Mouse (Mus musculus): Measurements from ENCODE around the gene Gopc.
"Not testable (repeated sequence)": the region's sequence is repeated elsewhere in the genome, so short reads cannot be mapped to it uniquely, and the experiment has no call there.

Gene Gopc

DNA sequence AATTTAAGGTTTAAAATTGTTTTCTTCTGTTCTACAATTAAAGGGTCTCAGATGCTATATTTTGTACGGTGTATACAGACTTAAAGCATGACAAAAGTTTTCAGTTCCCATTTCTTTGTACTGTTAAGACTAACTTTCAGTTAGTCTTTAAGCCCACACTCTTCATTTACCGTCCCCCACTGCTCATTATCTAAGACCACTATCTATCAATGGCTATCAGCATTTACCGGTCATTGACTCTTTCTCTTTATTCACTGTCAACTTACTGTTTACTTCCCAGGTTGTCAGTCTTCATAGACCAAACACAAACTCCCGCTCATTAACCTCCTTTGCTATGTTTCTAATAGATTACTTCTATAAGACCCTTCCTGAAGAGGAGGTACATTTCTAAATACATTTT is 5.3 kb upstream of the Gopc start:
- no peak for DNase-seq (ENCODE audit: low read depth)

- no peak for DNase-seq (ENCODE audit: low read depth)
These were observed 3.1 kb upstream of the Gopc start for GRCm38 (mm10) chr10:52384823-52385610.

DNA sequence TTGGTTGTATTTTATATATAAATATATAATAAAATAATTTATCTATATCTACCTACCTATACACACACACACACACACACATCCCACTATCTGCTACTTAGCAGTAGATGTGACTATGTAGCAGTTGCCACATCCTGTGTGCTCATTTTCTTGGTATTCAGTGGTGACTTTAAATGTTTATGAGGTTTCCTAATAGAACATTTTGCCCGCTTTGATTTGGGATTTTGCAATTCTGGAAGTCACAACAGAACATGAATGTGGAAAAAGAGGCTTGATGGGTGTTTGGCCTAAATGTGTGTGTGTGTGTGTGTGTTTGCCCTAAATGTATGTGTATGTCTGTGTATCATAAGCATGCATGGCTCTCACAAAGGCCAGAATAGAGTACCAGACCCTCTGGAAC is 1.6 kb upstream of the Gopc start:
- DNase-seq (ENCODE audit: low read depth) = no peak

DNA sequence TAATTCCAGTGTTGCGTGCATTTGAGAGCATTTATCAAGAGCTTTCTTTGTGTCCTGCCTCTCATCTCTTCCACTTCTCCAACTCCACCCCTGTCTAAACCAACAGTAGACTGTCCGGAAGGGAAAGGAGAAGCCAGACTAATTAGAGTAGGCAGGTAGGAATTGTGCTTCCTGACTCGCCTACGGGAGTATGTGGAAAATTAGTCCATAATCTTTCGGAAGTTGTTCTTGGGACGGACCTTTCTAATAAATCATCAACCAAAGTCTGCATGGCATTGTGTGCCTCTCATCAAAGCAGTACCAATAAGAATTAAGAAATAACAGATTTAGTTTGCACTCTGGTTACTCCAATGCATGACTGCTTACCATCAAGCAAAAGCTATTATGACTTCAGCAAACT is 1.1 kb upstream of the Gopc start:
- DNase-seq (ENCODE audit: low read depth) = no peak

DNA sequence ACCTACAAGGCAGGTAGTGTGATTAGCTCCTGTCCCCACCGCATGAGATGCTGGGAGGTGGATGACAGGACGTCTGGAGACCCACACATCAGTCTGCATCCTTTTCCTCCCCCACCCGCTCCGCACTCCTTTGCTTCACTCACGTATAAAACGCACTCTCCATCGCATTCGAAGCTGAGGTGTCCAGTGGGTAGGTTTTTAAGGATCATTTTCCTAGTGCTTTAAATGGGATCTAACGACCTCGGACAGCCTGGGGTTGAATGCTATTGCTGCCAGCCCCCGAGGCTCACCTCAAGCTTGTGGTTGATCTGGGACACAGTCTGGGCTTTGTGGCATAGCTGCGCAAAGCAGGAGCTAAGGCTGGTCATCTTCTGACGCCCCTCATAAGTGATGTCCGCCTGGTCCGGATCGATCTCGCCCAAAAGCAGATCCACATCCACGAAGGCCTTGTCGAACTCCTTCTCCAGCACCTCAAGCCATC is 563 bp downstream of the Gopc start:
- no peak for DNase-seq (ENCODE audit: low read depth)

DNA sequence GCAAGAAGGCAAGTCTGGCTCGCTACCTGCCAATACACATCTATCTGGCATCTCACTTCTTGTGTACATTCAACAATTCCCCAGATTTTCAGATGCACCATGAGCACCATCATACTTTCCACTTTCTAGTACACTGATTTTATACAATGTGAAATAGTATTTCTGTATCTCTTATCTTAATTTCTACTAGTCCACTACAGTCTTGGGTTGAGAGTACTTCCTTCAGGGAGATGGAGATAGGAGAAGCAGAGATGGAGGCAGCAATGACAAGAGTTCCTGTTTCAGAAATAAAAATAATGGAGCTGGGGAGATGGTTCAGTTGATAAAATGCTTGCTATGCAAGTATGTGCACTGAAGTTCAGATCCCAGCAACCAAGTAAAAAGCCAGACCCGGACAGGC is 4.1 kb downstream of the Gopc start:
- no peak for DNase-seq (ENCODE audit: low read depth)

GRCm38 (mm10) chr10:52376422-52376821 is 5.5 kb downstream of the Gopc start:
- DNase-seq (ENCODE audit: low read depth) = no peak

GRCm38 (mm10) chr10:52374651-52375050 is 7.3 kb downstream of the Gopc start:
- DNase-seq (ENCODE audit: low read depth) = no peak

DNA sequence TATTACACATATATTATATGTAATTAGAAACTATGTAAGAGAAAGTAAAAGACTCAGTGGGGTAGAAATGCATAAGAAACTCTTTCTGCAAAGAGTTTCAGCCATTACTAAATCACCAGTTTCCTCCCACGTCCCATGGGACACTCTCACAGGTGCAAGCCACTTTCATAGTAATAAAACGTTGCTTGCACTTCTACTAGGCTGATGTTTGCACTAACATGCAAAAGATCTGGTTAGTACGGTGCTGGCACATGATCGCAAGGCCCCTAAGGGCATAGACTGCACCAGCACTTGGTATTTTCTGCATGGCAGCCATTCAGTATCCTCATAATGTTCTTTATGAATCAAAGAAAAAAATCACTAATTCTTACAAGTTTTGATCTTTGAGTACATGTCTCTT is 8.1 kb downstream of the Gopc start:
- DNase-seq (ENCODE audit: low read depth) = no peak

- no peak for DNase-seq (ENCODE audit: low read depth)
These were observed 13.5 kb downstream of the Gopc start for GRCm38 (mm10) chr10:52368376-52368775.

DNA sequence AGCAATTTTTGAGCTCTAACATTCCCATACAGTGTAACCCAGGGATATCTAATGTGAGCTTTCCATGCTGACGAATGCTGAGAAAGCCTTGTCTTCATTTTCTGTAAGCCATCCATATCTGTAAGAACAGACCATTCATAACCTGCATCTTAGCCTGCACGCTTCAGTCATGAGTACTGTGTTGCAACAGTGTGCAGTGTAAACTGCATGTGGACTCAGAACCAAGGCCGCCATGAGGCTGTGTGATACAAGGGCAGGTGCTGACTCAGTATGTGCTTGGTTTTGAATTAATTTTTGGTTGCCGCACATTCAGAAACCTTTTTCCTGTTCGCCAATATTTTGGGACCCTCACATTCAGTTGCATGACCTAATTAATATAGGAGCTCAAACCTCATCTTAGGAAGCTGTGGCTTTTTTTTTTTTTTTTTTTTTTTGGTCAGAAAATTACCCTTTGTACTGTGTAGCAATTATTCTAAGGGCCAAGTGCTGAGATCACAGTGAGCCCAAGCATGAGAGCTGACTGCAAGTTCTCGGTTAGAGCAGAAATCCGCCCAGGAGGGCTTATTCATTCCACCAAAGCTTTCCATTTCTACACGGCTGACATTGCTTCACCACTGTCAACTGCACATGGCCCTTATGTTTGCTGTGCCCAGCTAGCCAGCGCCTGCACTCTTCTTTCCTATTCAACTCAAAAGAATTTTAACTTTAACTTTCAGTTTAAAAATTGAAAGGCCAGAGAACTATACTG is 20.9 kb downstream of the Gopc start:
- no peak for DNase-seq (ENCODE audit: low read depth)

- DNase-seq (ENCODE audit: low read depth) = no peak
These were observed 21.6 kb downstream of the Gopc start for GRCm38 (mm10) chr10:52360241-52360735.

GRCm38 (mm10) chr10:52358467-52358866 is 23.5 kb downstream of the Gopc start, which contains the start of gene Gm26741:
Gm26741 (plus strand) TSS chr10:52358767.
- DNase-seq (ENCODE audit: low read depth) = no peak

DNA sequence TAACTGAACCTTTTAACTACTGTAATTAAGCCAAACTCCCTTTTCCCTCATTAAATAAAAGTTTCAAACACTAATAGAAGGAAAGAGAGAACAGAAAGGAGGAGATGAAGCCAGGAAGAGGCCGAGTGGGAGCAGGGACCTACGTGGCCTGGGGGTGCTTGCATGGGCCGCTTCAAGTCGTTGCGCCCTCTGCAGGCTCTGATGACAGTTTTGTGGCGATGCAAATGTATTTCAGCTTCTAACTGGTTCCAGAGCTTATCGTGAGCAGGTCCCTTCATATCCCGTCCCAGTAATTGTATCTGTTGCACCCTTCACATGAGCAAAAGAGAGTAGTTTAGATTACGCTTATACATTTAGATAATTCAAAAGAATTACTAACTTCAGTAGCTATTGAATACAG is 28.7 kb downstream of the Gopc start:
- DNase-seq (ENCODE audit: low read depth) = no peak

DNA sequence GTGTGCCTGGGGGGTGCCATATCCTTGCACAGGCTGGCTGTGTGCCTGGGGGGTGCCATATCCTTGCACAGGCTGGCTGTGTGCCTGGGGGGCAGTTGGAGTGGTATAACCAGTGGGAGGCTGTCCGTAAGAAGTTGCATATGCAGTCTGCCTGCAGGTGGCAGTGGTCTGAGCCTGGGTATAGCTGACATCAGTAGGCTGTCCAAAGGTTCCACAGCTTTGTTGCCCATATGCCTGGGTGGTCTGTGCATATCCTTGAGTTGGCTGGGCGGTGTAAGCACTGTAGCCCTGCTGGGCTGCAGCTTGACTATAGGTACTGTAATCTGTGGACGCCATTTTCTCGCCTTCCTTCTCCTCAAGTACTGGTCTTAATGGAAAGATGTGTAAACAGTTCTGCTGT is 38.6 kb downstream of the Gopc start:
- DNase-seq (ENCODE audit: low read depth) = not testable (repeated sequence)

DNA sequence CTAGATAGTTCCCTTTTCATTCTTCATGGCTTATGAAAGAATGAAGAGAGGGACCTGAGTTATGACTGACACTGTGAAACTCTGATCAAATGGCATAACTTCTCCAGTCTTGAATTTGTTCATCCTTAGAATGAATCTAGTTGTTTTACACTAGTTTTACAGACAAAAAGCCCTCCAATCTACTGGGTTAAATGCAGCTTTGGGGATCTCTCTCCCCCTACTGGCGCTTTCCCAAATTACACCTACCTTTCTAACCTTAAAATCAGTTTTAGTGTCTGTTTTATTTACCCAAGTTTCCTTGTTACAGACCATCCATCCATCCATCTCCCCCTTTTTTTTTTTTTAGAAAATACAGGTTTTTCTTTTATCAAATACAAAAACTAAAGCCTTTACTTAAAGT is 50.9 kb downstream of the Gopc start:
- DNase-seq (ENCODE audit: low read depth) = peak; percentile 20

DNA sequence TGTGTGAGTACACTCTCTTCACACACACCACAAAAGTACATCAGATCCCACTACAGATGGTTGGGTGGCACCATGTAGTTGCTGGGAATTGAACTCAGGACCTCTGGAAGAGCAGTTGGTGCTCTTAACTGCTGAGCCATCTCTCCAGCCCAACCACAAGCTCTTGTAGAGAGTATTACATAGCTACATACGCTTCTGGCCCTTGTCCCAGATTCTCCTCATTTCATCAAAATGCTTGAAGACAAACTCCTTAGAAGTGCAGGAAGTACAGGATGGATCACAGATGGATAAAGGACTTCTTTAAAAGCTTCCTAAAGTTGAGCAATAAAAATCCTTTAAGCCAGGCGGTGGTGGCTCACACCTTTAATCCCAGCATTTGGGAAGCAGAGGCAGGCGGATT is 60.0 kb downstream of the Gopc start:
- DNase-seq (ENCODE audit: low read depth) = no peak

DNA sequence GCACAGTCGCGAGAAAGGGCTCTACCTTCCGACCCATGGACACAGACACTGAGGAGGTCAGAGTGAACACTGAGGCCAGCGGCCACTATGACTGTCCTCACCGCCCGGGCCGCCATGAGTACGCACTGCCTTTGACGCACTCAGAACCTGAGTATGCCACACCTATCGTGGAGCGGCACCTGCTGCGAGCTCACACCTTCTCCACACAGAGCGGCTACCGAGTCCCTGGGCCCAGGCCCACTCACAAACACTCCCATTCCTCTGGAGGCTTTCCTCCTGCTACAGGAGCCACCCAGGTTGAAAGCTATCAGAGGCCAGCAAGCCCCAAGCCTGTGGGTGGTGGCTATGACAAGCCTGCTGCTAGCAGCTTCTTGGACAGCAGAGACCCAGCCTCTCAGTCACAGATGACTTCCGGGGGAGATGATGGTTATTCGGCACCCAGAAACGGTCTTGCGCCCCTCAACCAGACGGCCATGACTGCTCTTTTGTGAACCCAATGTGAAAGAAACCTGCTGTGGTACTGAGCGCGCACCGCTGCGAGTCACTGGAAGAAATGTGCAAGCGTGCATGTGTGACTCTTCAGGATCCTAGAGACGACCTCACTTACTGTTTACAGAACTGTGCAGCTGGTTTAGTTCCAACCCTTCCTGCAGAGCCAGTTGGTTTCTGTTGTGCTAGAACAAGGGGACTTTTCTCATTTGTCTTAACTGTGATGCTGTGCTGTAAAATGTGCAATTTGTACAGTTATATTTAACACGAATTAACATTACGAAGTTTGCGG is 62.2 kb downstream of the Gopc start:
- DNase-seq (ENCODE audit: low read depth) = no peak

GRCm38 (mm10) chr10:52309196-52309595 is 72.7 kb downstream of the Gopc start:
- DNase-seq (ENCODE audit: low read depth) = no peak

DNA sequence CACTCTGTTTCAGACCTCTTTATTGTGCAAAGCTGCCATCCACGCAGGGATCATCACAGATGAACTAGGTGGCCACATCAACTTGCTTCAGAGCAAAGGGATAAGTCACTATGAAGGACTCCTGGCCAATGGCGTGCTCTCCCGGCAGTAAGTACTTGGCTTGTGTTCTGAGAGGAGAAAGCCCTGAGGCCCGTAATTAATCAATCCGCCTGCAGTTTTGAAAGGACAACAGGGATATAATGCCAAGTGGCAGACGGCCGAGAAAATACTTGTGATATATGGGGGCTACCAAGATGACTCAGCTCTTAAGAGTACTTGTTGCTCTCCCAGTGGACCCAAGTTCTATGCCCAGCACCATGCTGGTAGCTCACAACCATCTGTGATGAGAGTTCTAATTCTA is 77.3 kb downstream of the Gopc start:
- no peak for DNase-seq (ENCODE audit: low read depth)

GRCm38 (mm10) chr10:52302271-52302670 is 79.7 kb downstream of the Gopc start:
- DNase-seq (ENCODE audit: low read depth) = no peak

- DNase-seq (ENCODE audit: low read depth) = no peak
These were observed 80.2 kb downstream of the Gopc start for GRCm38 (mm10) chr10:52301766-52302165.
